Mouse (Mus musculus) limb, embryonic 10.5 days (tissue): Measurements from ENCODE around the gene Six4. TPM values are rescaled to one million over a fixed set of nuclear protein-coding genes. Genes with fewer than 3 reads are reported as not detected.
"Not testable (repeated sequence)": the region's sequence is repeated elsewhere in the genome, so short reads cannot be mapped to it uniquely, and the experiment has no call there.

Source experiments
- DNase-seq: peaks from one replicate; pipeline ENCODE4 v3.0.0-alpha.2; 2017; ENCODE audit warnings: low spot score
- H3K27ac ChIP-seq: fragments of 300-500 bp; sonication (generic); 2 replicates; pipeline ENCODE4 v1.5.1; 2016; ENCODE audit warnings: mild to moderate bottlenecking
- H3K27me3 ChIP-seq: fragments of 300-500 bp; sonication (generic); 2 replicates; pipeline ENCODE4 v1.6.1; 2016; ENCODE audit warnings: low read depth, mild to moderate bottlenecking; ENCODE audit not compliant: poor library complexity, severe bottlenecking
- H3K36me3 ChIP-seq: fragments of 300-500 bp; sonication (generic); 2 replicates; pipeline ENCODE4 v1.6.1; 2016; ENCODE audit warnings: mild to moderate bottlenecking, moderate library complexity
- H3K4me1 ChIP-seq: fragments of 300-500 bp; sonication (generic); 2 replicates; pipeline ENCODE4 v1.6.1; 2016
- H3K4me3 ChIP-seq: fragments of 300-500 bp; sonication (generic); 2 replicates; pipeline ENCODE4 v1.5.1; 2016; ENCODE audit warnings: mild to moderate bottlenecking, moderate library complexity
- H3K9me3 ChIP-seq: fragments of 300-500 bp; sonication (generic); replicated peaks from 2 replicates; pipeline ENCODE4 v1.6.1; 2016; ENCODE audit warnings: mild to moderate bottlenecking
- WGBS: fragments of 180-500 bp; shearing (Covaris S2); methylation state at CpG from one replicate; pipeline ENCODE4 v1.1.7; 2016; 5-methylcytosine and 5-hydroxymethylcytosine counted together
- polyA plus RNA-seq: library from polyadenylated mRNA; unstranded; fragments of >200 nt; fragmentation: Nextera tagmentation; extraction: Ambion mirVana; gene quantifications from 2 replicates; pipeline ENCODE4 v1.2.1, GENCODE M21; 2016

Gene Six4
- polyA plus RNA-seq, 1 experiment from 2014 or later = 20.8 TPM

DNA sequence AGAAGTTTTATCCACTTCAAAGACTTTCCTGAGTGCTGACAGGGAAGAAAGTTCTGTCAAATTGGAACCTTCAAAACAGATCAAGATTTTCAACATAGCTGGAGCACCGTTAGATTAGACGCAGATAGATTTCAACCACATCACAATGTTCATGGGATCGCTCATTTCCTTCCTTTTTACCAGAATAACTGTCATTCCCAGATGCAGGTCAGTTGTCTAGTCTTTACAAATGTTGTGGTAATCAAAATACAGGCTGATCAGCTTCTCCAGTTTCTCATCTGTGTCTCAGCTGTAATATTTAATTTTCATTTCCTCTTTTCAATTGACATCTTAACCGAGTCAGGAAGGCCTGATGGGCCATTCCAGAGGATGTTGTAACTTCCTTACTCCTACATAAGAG lies 29.5 kb downstream of the Six4 start:
- WGBS = 87% methylated on average over 4 of the region's 4 CpGs
- H3K27ac ChIP-seq = no peak overlapping the region
- H3K4me3 ChIP-seq = no peak overlapping the region
- H3K9me3 ChIP-seq = no peaks in the 10 kb centered on the region
- no peak for DNase-seq
- H3K27me3 ChIP-seq = no peaks in the 10 kb centered on the region
- 0 out of 2 replicates have a peak, but pooled peaks cover 2% of the 10 kb centered on the region for H3K4me1 ChIP-seq
- no peaks in the 10 kb centered on the region for H3K36me3 ChIP-seq

DNA sequence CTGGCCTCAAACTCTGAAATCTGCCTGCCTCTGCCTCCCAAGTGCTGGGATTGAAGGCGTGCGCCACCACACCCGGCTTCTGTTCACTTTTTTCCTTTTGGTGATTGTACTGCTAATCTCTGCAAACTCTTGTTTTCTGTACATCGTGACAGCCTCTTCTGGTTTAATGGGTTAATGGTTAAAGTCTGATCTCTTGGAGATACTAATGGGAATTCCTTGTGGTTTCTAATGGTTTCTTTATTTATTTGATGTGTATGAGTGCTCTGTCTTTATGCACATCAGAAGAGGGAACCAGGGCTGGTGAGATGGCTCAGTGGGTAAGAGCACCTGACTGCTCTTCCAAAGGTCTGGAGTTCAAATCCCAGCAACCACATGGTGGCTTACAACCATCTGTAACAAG lies 31.4 kb downstream of the Six4 start:
- H3K36me3 ChIP-seq, H3K9me3 ChIP-seq, H3K27me3 ChIP-seq, H3K4me1 ChIP-seq, DNase-seq, H3K4me3 ChIP-seq, H3K27ac ChIP-seq: not testable (repeated sequence)
- 93% methylated on average over 4 of the region's 4 CpGs for WGBS

DNA sequence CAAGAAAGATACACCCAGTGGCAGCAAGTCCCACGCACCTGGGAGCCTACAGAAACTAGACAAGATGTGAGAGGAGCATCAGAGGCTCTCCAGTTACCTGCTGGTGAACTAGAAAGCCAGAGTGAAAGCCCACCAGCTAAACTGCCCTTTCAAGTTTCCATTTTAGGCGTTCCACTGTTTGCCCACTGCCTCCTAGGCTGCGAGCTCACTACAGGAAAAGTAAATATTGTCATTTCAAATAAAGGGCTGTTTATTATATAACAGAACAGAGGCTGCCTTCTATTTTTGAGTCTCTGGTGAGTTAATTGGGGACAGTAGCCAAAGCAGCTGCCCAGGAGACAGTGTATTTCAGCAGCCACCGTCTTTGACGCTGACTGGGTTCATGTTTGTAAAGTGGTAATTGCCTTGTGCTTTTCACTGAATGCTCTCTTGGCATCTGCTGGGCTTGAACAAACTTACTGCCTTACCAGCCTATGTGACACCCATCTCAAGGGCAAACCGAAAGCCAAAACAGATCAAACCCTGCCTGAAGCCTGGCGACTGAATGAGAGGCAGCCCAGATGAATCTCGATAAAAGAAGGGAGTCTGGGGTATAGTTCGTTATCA lies 52.3 kb downstream of the Six4 start:
- Histone ChIP-seq H3K36me3 (no peaks in the 10 kb centered on the region), H3K4me1 (peaks cover 15% of the 10 kb centered on the region), H3K27me3 (no peaks in the 10 kb centered on the region), H3K4me3 (no peak overlapping the region), H3K9me3 (no peaks in the 10 kb centered on the region), H3K27ac (no peak overlapping the region)
- DNase-seq = no peak
- 70% methylated on average over 9 of the region's 9 CpGs for WGBS

DNA sequence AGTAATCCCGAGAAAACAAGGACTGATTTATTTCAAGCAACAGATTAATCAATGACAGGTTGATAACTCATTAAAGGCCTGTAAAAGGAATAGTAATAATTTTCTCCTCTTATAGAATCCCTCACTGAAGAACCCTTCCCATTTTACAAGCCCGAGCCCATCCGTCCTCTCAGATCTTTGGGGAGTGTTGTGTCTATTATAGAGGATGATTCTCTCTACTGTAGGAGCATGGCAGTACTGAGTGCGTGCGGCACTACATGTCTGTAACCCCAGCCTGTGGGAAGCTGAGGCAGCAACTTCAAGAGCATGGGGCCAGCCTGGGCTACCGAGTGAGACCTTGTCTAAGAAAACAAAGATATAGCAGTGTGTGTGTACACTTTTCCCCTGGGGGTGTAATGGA lies 55.8 kb downstream of the Six4 start:
- Histone ChIP-seq H3K4me1 (peaks cover 49% of the 10 kb centered on the region), H3K9me3 (no peaks in the 10 kb centered on the region), H3K27ac (no peak overlapping the region), H3K27me3 (peaks cover 12% of the 10 kb centered on the region), H3K4me3 (no peak overlapping the region), H3K36me3 (no peaks in the 10 kb centered on the region)
- no peak for DNase-seq
- WGBS = 68% methylated on average over 6 of the region's 6 CpGs

DNA sequence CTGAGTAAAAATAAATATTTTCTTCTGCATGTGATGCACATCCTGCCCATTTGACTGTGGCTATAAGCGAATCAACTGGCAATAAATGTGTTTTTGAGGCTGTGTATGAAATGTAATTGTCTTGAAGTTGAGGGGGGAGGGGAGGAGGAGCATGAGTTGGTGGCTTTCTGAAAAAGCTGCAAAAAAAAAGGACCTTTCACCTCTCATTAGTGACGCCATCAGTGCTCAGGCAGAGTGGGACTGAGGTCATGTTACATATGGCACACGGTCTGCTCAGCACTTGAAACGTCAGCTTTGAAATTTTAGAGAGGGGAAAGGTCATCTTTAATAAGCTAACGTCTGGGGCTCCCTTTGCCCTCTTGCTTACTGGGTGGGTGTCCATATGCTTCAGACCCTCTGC lies 57.8 kb downstream of the Six4 start:
- Histone ChIP-seq H3K9me3 (no peaks in the 10 kb centered on the region), H3K4me1 (peaks cover 70% of the 10 kb centered on the region), H3K36me3 (no peaks in the 10 kb centered on the region), H3K4me3 (peak overlapping the region; percentile 60), H3K27ac (peak overlapping the region; percentile 89), H3K27me3 (peaks cover 33% of the 10 kb centered on the region)
- 7% methylated on average over 5 of the region's 5 CpGs for WGBS
- peak; percentile 56 for DNase-seq

DNA sequence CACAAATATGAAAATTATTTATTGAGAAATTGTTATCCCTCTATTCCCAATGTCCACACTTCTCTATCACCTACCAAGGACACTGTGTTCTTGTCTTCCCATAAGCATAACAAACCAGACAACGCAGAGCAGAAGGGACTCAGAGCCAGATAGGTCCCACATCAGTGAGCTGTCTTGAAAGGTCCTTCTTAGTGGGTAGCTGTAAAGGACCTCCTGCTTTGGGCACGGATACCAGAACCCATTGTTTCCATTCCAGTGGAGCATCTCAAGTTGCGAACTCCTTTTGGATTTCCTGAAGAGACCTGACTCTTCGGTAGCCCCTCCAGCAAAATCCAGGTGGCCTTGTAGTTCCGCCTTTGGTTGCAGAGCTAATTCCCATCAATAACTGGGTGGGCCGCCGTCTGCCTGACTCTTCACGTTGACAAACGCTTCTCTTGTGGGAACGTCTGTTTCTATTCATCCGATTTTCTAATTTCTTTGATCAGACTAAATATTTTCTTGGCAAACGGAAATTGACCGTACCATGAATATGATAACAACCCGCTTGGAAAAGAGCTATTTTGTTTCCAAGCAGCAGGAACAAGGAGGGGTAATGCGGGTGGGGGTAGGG lies 58.6 kb downstream of the Six4 start:
- no peak for DNase-seq
- H3K9me3 ChIP-seq = no peaks in the 10 kb centered on the region
- H3K36me3 ChIP-seq = no peaks in the 10 kb centered on the region
- H3K27me3 ChIP-seq = peaks cover 40% of the 10 kb centered on the region
- peaks cover 77% of the 10 kb centered on the region for H3K4me1 ChIP-seq
- H3K4me3 ChIP-seq = peak overlapping the region; percentile 60
- 9% methylated on average over 15 of the region's 15 CpGs for WGBS
- H3K27ac ChIP-seq = peak overlapping the region; percentile 89

DNA sequence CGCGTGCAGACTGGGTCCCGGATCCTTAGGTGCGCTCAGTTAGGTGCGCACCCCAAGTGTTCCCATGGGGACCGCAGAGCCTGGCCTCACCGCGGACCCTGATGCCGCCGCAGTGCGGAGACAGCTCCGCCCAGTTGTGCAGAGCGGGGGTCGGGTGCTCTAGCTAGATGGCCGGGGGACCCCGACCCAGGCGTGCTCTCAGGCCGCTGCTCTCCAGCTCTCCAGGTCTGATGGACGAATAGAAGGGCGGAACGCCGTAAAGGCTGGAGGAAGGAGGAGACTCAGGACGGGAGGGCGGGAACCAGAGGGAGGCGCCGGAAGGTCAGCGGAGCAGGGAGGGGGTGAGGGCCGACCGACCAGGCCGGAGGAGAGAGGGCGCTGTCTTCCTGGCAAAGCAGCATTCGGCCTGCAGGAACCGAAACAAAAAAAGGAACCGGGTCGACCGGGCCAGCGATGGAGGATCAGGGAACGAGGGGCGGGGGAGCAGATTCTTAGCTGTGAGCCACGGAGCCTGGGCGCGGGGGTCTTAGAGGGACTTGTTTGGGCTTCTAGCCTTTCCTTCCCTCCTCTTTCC lies 59.5 kb downstream of the Six4 start, which contains the start of gene Six1:
Six1 (minus strand) TSS at position 220 of the 574 bp plus-strand sequence.
- Histone ChIP-seq H3K27me3 (peaks cover 50% of the 10 kb centered on the region), H3K4me1 (peaks cover 78% of the 10 kb centered on the region), H3K4me3 (peak within 1 kb of the TSS; percentile 60), H3K36me3 (no peaks in the 10 kb centered on the region), H3K27ac (peak within 1 kb of the TSS; percentile 89), H3K9me3 (no peaks in the 10 kb centered on the region)
- WGBS = 1% methylated on average over 41 of the region's 42 CpGs
- peak; percentile 88 for DNase-seq

DNA sequence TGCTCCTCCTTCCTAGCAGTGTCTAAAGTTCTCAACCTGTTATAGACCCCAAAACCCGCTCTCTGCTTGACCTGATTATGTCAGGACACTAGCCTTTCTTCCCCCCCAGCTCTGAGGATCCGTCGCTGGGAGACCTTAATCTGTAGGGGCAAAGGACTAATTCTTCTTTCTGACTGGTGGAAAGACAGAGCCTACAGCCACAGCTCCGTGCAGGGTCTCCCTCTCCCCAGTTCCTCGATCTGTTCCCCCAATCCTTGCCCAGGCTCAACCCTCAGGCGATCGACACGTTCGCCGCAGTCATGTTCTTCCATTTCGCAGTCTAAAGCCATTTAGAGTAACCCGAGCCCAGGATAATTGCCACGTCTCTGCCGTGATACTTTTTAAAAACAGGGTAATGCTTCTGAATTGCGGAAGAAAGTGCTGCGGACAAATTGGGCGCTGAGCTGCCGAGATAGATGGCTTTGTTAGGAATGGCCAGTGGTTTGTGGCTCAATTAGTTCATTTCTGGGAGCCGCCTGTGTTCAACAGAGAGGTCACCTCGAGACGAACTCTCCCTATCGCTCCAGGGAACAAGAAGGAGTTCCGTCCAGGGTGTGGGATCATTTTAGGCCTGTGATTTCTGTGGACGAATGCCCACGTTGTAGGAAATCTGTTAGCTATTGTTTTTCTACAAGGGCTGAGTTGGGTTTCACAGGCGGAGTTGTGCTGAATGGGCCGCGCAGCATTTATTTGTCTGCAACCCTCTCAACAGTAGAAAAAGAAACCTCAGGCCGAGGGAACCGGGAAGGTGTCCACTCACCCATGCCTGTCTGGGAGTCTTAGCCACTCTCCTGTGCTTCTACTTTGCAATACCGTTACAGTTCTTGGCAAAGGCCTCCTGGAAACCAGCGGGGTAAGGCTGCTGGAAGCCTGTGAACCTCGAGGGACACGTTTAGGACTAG lies 60.3 kb downstream of the Six4 start:
- peaks cover 86% of the 10 kb centered on the region for H3K4me1 ChIP-seq
- no peaks in the 10 kb centered on the region for H3K9me3 ChIP-seq
- WGBS = under 1% methylated on average over 34 of the region's 34 CpGs
- peak; percentile 63 for DNase-seq
- H3K36me3 ChIP-seq = no peaks in the 10 kb centered on the region
- H3K4me3 ChIP-seq = peak overlapping the region; percentile 60
- peak overlapping the region; percentile 89 for H3K27ac ChIP-seq
- peaks cover 58% of the 10 kb centered on the region for H3K27me3 ChIP-seq

DNA sequence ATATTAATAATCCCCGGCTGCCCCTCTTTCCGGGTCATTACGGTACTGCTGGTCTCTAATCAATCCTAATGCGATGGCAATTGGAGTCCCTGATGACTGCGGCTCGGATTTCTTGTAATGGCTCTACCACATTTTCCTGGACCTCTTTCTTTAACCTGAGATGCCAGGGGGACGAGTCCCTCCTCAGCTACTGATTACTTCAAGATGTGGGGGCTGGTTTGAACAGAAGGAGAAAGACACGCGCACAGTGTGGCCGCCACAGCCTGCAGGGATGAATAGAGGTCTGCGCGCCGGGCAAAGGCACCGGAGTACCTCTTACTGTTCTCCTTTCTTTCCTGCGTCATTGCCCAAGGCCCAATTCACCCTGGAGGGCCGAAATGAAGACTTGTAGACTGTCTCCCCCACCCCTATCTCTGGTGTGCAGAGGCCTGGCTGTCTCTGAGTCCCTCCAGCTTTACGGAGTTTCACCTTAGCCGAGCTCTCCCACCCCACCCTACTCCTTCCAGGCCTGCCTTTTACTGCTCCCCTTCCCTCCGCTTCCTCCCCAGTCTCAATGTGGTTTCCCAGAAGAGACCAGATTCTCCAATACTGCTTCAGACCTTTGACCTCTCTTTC lies 61.1 kb downstream of the Six4 start:
- WGBS = under 1% methylated on average over 19 of the region's 19 CpGs
- Histone ChIP-seq H3K27ac (peak overlapping the region; percentile 89), H3K27me3 (peaks cover 66% of the 10 kb centered on the region), H3K4me1 (peaks cover 91% of the 10 kb centered on the region), H3K4me3 (peak overlapping the region; percentile 60), H3K9me3 (no peaks in the 10 kb centered on the region), H3K36me3 (no peaks in the 10 kb centered on the region)
- peak; percentile 83 for DNase-seq

DNA sequence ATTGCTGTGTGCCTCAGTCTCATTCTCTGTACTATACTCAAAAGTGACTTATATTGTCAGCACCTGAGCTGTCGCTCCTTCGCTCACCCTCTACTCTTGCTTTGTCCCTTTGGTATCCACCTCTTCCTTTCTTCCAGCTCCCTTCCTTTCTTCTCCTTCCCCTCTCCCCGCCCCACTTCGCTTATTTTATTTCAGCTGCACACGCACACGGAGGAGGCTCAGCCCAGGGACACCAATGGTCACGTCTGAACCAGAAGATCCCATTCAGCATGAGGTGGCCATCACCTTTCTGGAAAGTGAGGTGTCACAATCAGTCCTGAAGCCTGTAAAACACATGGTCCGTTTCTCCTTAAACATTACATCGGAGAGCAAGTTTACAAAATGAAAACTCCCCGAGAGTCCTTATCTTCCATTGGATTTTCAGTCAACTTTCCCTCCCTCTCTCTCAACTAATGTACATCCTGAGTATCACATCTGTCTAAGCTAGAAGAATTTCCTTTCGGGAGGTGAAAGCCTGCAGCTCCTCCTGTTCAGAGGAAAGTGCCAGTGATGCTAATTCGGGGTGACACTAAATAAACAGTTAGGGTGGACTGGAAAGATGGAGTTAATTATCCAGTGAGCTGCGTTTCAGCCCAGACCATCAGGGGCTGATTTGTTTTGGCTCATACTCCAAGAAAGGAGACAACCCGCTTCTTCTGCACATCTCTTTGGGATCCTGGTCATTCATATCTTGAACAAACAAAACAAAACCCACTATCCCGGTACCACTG lies 62.3 kb downstream of the Six4 start:
- Histone ChIP-seq H3K4me1 (peaks cover 91% of the 10 kb centered on the region), H3K4me3 (peak overlapping the region; percentile 60), H3K36me3 (no peaks in the 10 kb centered on the region), H3K27me3 (peaks cover 77% of the 10 kb centered on the region), H3K9me3 (no peaks in the 10 kb centered on the region), H3K27ac (peak overlapping the region; percentile 36; the same call in 1 of the 2 replicates)
- WGBS = under 1% methylated on average over 15 of the region's 15 CpGs
- peak; percentile 48 for DNase-seq

DNA sequence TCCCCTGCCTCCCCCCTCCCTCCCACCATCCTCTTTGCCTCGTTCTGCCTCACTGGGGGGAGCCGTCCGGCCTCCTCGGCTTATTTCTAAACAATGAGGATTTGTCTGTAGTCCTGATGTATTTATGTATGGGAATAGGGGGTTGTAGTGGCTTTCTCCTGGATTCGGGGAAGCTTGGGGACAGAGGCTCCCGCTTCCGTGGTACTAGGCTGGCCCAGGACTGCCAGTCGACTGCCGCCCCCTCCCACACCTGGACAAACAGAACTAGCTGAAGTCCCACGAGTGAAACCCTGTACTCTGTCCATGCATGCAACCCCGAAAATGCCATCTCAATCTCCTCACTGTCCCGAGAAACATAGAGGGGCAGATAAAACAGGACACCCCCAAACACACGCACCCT lies 63.0 kb downstream of the Six4 start:
- 0% methylated on average over 13 of the region's 13 CpGs for WGBS
- Histone ChIP-seq H3K9me3 (no peaks in the 10 kb centered on the region), H3K4me1 (peaks cover 91% of the 10 kb centered on the region), H3K27ac (peak overlapping the region; percentile 36; the same call in 1 of the 2 replicates), H3K27me3 (peaks cover 84% of the 10 kb centered on the region), H3K4me3 (peak overlapping the region; percentile 60), H3K36me3 (no peaks in the 10 kb centered on the region)
- DNase-seq = no peak
